Mouse (Mus musculus) kidney, postnatal 10 days (tissue): ENCODE measurements around the gene Chil3.
"Not testable (repeated sequence)": the region's sequence is repeated elsewhere in the genome, so short reads cannot be mapped to it uniquely, and the experiment has no call there.

Experiments
- DNase-seq: peaks from one replicate; pipeline ENCODE4 v3.0.0; 2021; ENCODE audit warnings: mixed read lengths

Gene Chil3

GRCm38 (mm10) chr3:106167464-106167863 is at the start of gene Chil3:
Gene Chil3 (minus strand): TSS chr3:106167564.
- no peak for DNase-seq

- DNase-seq = not testable (repeated sequence)
These were observed 30.7 kb upstream of the Chil3 start for GRCm38 (mm10) chr3:106198030-106198429.

GRCm38 (mm10) chr3:106197246-106197645 is 29.9 kb upstream of the Chil3 start:
- not testable (repeated sequence) for DNase-seq

GRCm38 (mm10) chr3:106196276-106196675 is 28.9 kb upstream of the Chil3 start:
- DNase-seq = no peak

GRCm38 (mm10) chr3:106195486-106195885 is 28.1 kb upstream of the Chil3 start:
- DNase-seq = no peak

- DNase-seq = no peak
These were observed 20.6 kb upstream of the Chil3 start for GRCm38 (mm10) chr3:106187991-106188390.

GRCm38 (mm10) chr3:106177509-106178189 is 10.3 kb upstream of the Chil3 start:
- DNase-seq = no peak

- not testable (repeated sequence) for DNase-seq
These were observed 7.6 kb upstream of the Chil3 start for GRCm38 (mm10) chr3:106174971-106175370.

- DNase-seq = not testable (repeated sequence)
These were observed 5.1 kb upstream of the Chil3 start for GRCm38 (mm10) chr3:106172506-106172905.

GRCm38 (mm10) chr3:106171135-106171731 is 3.9 kb upstream of the Chil3 start:
- DNase-seq = no peak

- DNase-seq = no peak
These were observed 3.2 kb upstream of the Chil3 start for GRCm38 (mm10) chr3:106170522-106171053.

GRCm38 (mm10) chr3:106154413-106154812 is 13.0 kb downstream of the Chil3 start:
- DNase-seq = no peak

GRCm38 (mm10) chr3:106144081-106144480 is 23.3 kb downstream of the Chil3 start:
- no peak for DNase-seq

GRCm38 (mm10) chr3:106131690-106132089 is 35.7 kb downstream of the Chil3 start:
- DNase-seq = no peak

GRCm38 (mm10) chr3:106128807-106129493 is 38.4 kb downstream of the Chil3 start:
- no peak for DNase-seq

GRCm38 (mm10) chr3:106126999-106127398 is 40.4 kb downstream of the Chil3 start:
- DNase-seq = no peak

GRCm38 (mm10) chr3:106112929-106113328 is 54.4 kb downstream of the Chil3 start, which contains the start of gene Chia1:
Gene Chia1 (plus strand): TSS chr3:106113229.
- no peak for DNase-seq
